Mouse (Mus musculus) heart, adult 8-10 months (tissue): ENCODE measurements around the gene Nfya. TPM values are rescaled to one million over a fixed set of nuclear protein-coding genes. Genes with fewer than 3 reads are reported as not detected.

ENCODE experiments used
- DNase-seq: peaks from one replicate; pipeline ENCODE4 v3.0.0; 2022; ENCODE audit warnings: low spot score
- total RNA-seq, 4 experiments: library from RNA; stranded (reverse); gene quantifications; 2 replicates each; pipeline ENCODE4 v1.2.4; 2022

Gene Nfya
- total RNA-seq, 4 experiments from 2014 or later = 10.8 to 19.7 (median 15.5) TPM

DNA sequence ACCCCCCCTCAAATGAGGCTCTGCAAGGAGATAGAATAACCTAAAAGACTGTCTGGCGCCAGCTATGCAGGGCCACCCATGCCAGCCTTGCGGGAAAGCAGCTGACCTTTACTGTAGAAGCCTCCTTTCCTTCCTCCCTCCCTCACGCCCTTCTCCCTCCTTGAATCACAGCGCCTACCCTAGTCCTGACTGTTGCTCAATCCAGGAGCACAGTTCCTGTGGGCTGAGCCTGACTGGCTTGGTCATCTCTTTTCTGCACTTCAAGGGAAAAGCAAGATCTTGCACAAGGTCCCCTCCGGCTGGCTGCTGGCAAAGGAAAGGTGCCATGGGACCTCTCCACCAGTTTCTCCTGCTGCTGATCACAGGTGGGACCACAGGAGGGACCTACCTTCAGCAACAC is 63.5 kb downstream of the Nfya start, which contains the start of gene Trem2:
Trem2 (plus strand) TSS at position 171 of the 400 bp plus-strand sequence.
- DNase-seq = no peak

DNA sequence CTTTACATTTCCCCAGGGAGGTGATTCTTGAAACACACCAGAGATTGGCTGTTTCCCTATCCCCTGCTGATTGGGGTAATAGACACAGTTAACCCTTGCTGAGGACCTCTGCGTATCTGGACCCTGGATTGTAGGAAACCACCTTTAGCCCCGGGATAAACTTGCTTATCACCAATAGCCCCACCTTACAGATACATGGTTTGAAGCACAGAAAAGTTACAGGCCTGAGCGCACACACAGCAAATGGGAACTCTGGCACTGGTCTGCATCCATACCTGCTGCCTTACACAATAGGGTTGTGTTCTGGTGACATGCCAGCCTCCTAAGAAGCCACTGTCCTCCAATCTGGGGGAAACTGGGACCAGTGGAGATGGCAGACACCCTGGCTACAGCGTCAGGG is 63.9 kb downstream of the Nfya start:
- no peak for DNase-seq

DNA sequence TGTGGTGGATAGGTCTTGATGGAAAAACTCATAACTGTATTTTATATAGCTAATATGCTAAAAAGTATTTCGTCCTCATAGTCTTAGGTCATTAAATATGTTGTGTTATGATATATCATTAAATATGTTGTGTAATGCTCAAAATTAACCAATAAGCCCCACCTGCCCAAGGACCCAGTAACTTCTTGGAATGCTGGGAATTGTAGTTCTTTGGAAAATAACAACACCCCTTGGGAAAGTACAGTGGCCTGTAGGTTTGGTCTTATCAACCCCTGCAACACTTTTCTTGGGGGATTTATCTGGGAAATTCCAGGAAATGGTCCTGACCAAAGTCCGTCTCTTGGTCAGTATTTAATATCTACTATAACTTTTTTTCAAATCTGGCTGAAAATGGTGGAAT is 66.6 kb downstream of the Nfya start:
- DNase-seq = no peak

DNA sequence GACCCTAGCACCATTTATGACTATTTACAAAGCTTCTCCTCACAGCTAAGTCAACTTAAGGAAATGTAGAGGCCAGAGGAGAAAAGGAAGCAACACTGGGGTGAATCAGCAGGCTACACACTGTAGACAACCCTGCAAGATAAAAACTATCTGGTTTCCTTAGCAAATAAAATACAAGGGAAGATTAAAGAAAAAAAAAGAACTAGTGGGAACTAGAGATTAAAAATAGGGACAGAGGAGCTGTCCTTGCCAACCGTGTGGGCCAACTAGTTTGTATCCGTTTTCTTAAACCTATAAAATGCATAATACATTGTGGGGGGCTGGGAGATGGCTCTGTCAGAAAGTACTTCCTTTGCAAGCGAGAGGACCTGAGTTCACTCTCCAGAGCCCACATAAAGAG is 67.8 kb downstream of the Nfya start:
- DNase-seq = no peak

DNA sequence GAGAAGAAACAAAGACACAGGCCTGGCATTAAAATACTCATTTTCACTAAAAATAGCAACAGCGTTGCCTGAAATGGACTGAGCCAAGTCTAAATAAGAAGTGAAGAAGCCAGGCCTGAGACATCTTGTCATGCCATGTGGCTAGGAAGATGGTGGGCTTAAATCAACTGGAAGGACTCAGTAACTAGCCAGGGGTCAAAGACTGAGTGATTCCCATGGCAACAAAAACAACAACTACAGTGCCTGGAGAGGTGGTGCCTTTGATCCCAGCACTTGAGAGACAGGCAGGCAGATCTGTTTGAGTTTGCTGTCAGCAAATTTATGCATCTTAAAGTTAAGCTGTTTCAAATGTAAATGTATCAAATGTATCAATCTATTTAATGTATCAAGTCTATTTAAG is 69.4 kb downstream of the Nfya start:
- no peak for DNase-seq

Other genes with a start within 250 kb of the Nfya start
- under 1 TPM in 1 of 4 experiments, not detected in 3; 0.40 TPM for gene A530064D06Rik, start 242.6 kb downstream of the Nfya start, total RNA-seq
- gene Trem1, start 177.1 kb downstream of the Nfya start, total RNA-seq = under 1 TPM in 2 of 4 experiments, not detected in 2; 0.12 to 0.49 TPM
- gene Trem3, start 162.1 kb downstream of the Nfya start, total RNA-seq = not detected
- gene Treml4, start 145.6 kb downstream of the Nfya start, total RNA-seq = under 1 TPM in 2 of 4 experiments, not detected in 2; 0.17 to 0.19 TPM
- under 1 TPM; 0.56 to 0.82 (median 0.64) TPM for gene Treml2, start 110.4 kb downstream of the Nfya start, total RNA-seq
- 1 to 10 TPM in 1 of 4 experiments, under 1 TPM in 3; 0.12 to 1.1 (median 0.16) TPM for gene B430306N03Rik, start 93.8 kb downstream of the Nfya start, total RNA-seq
- gene Trem2, start 63.5 kb downstream of the Nfya start, total RNA-seq = 1 to 10 TPM; 1.2 to 3.0 (median 1.7) TPM
- 1 to 10 TPM in 2 of 4 experiments, under 1 TPM in 2; 0.28 to 1.3 (median 1.0) TPM for gene Treml1, start 50.0 kb downstream of the Nfya start, total RNA-seq
- 10 to 100 TPM; 16.3 to 24.2 (median 22.1) TPM for gene Oard1, start 108 bp upstream of the Nfya start, total RNA-seq
- gene Apobec2, start 23.0 kb upstream of the Nfya start, total RNA-seq = 100 to 1,000 TPM; 239 to 263 (median 259) TPM
- gene Tspo2, start 41.6 kb upstream of the Nfya start, total RNA-seq = not detected
- not detected for gene Unc5cl, start 45.0 kb upstream of the Nfya start, total RNA-seq